Mouse (Mus musculus) erythroblast, embryonic 14.5 days (primary cell): ENCODE measurements around the gene Tnfaip3. TPM values are rescaled to one million over a fixed set of nuclear protein-coding genes. Genes with fewer than 3 reads are reported as not detected.

Experiments used
- H3K27me3 ChIP-seq: 2 replicates; pipeline ENCODE4 v1.6.1; 2012; ENCODE audit warnings: inconsistent platforms; ENCODE audit not compliant: control insufficient read depth
- H3K36me3 ChIP-seq: 2 replicates; pipeline ENCODE4 v1.6.1; 2012; ENCODE audit warnings: mild to moderate bottlenecking, inconsistent platforms; ENCODE audit not compliant: control insufficient read depth
- H3K4me1 ChIP-seq: 2 replicates; pipeline ENCODE4 v1.6.1; 2012; ENCODE audit warnings: inconsistent platforms; ENCODE audit not compliant: control insufficient read depth
- H3K4me3 ChIP-seq: replicated peaks from 2 replicates; pipeline ENCODE3; 2012; ENCODE audit warnings: moderate library complexity, mild to moderate bottlenecking, inconsistent platforms
- H3K9me3 ChIP-seq: 2 replicates; pipeline ENCODE4 v1.6.1; 2012; ENCODE audit warnings: low read length, inconsistent platforms, mixed read lengths; ENCODE audit not compliant: control insufficient read depth
- GATA1 ChIP-seq: IDR thresholded peaks from 2 replicates; pipeline ENCODE4 v1.6.1; 2012; ENCODE audit warnings: low read length, inconsistent platforms, mixed read lengths
- TAL1 ChIP-seq: IDR thresholded peaks from 3 replicates; pipeline ENCODE4 v1.6.1; 2012; ENCODE audit warnings: low read length, inconsistent platforms, mixed read lengths
- polyA plus RNA-seq: library from polyadenylated mRNA; stranded (reverse); fragments of >175 nt; gene quantifications from 2 replicates; pipeline ENCODE4 v1.2.3, GENCODE M21; 2012

Tnfaip3 gene
- polyA plus RNA-seq, 1 experiment: 0.15 TPM

DNA sequence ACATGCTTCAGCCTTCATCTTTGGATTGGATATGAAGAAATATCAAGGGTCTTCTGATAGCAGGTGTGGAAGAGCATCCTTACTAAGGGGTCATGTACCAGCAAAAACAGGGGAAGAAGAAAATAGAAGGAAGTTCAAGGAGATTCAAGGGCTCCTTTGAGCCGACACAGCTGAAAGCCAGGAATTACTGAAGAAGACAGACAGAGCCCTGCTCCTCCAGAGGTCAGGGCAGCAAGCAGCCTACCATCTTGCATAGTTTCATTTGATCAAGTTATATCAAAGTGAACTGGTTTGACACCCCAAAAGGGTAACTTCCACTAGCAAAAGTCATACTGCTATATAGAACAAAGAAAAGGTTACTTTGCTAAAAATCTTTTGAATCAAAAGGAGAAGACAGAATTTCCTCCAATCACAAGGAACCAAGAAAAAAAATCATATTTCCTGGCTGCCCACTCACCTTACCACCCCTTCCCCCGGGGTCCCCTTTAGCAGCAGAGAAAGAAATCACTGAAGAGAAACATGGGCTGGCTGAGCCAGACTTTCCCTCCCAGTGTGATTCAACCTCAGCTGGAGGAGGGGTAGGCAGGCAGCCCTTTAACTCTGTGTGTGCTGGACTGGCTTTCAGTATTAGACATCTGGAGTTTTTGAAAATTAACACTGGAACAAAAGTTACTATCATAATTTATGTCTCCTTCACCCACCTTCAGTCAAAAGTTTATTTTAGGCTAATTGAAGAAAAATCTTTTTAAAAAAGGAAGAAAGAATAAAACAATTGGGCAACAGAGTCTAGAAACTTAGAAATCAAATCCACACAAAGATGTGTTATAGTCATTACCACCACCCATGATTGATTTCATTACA, 28.2 kb downstream of the Tnfaip3 start:
- no peaks in the 10 kb centered on the region for H3K4me1 ChIP-seq
- H3K9me3 ChIP-seq: no peaks in the 10 kb centered on the region
- H3K36me3 ChIP-seq: no peaks in the 10 kb centered on the region
- H3K27me3 ChIP-seq: no peaks in the 10 kb centered on the region
- H3K4me3 ChIP-seq: no peak overlapping the region
- TF ChIP-seq TAL1 (no peak), GATA1 (no peak)

DNA sequence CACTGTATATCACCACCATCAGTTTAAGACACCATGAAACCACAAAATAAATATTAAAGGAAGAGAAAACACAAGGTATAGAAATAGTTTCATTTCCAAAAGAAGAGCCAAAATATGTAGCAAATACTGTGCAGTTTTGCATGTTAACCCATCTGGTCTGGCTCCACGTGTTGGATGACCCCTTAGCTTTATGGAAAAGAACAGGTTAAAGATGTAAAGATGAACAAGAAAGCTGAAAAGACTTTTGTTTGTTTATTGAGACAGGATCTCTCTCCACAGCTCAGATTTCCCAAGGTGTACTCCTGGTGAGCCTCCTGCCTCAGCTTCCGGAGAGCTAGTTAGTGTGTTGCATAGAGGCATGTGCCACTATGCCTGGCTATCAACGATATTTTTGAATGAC, 29.9 kb downstream of the Tnfaip3 start:
- Histone ChIP-seq H3K9me3 (no peaks in the 10 kb centered on the region), H3K27me3 (no peaks in the 10 kb centered on the region), H3K4me3 (no peak overlapping the region), H3K4me1 (no peaks in the 10 kb centered on the region), H3K36me3 (no peaks in the 10 kb centered on the region)
- TF ChIP-seq GATA1: no peak
- TF ChIP-seq TAL1: no peak

DNA sequence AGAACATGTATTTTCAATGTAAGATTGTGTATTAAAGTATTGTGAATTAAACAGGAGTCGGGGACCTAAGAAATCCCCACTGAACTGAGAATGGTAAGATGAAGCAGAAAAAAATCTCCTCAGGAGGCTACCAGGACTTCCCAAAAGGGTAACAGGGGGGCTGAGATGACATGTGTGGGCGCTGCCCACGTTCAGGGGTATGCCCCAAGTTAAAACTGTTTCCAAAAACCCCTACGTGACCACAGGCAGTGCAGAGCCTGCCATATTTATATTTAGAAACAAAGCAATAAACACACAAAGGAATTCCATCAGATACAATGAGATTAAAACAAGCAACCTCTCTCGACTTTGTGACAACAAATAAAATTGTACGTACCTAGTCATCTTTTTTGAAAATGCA, 31.9 kb downstream of the Tnfaip3 start:
- no peaks in the 10 kb centered on the region for H3K9me3 ChIP-seq
- no peaks in the 10 kb centered on the region for H3K36me3 ChIP-seq
- H3K27me3 ChIP-seq: no peaks in the 10 kb centered on the region
- H3K4me1 ChIP-seq: no peaks in the 10 kb centered on the region
- no peak overlapping the region for H3K4me3 ChIP-seq
- TF ChIP-seq GATA1 (no peak), TAL1 (no peak)

DNA sequence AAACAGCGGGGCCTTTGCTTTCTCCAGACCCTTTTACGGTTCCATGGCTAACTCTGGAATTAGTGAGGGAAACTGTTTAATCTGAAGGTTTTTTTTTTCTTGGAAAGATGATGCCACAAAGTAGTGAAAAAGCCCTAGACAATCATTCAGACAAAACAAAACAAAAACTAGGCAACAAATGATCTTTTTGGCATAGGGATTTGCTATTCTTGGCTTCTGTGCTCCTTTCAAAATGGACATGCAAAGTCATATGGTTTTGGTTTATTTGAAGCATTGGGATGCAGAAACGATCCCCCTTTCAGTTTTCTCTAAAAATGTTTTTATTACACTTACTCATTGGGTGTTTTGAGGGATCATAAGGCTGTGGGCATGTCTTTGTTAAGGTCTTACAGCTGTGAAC, 41.0 kb downstream of the Tnfaip3 start:
- no peaks in the 10 kb centered on the region for H3K27me3 ChIP-seq
- TF ChIP-seq TAL1 (no peak), GATA1 (no peak)

DNA sequence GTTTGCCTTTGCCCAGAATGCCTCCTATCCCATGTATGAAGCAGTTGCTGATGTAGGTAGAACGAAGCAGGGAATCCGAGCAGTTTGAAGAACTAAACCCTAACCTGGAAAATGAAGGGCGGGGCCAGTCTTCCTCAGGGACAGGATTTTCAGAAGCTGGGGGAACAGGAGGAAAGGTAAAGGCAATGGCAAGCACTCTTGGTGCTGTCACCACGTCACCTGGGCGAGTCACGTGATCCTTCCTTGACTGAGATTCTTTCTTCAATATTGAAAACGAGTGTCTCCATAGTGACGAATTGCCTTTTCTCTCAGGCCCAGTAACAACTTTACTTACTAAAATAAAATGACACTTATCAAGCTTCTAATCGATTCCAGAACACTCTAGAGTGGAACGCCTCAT, 48.6 kb downstream of the Tnfaip3 start:
- no peaks in the 10 kb centered on the region for H3K4me1 ChIP-seq
- H3K9me3 ChIP-seq: no peaks in the 10 kb centered on the region
- TF ChIP-seq GATA1: no peak
- TF ChIP-seq TAL1: no peak
- no peaks in the 10 kb centered on the region for H3K27me3 ChIP-seq
- H3K36me3 ChIP-seq: no peaks in the 10 kb centered on the region
- H3K4me3 ChIP-seq: no peak overlapping the region

More for the DNA sequence above, 41.0 kb downstream of the Tnfaip3 start:
- no peaks in the 10 kb centered on the region for H3K36me3 ChIP-seq
- no peak overlapping the region for H3K4me3 ChIP-seq
- peaks cover 2% of the 10 kb centered on the region; the same call in 1 of the 2 replicates for H3K9me3 ChIP-seq
- no peaks in the 10 kb centered on the region for H3K4me1 ChIP-seq

DNA sequence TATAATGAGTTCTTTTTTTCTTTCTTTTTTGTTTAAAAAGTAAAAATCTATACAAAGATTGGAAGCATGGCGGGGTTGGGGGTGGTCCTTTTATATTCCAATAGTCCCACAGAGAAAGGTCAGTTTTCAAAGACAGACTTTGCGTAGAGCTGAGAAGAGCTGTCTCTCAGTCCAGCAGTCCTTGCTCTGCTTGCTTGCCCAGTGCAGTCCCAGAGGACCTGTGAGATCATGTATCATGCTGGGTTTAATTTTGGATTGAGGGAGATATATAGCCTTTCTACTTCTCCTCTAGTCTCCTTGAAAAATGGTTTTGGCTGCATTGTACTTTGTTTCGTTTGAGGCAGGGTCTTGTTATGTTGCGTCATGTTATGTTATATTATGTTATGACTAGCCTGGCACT, 49.9 kb downstream of the Tnfaip3 start:
- H3K4me3 ChIP-seq: no peak overlapping the region

DNA sequence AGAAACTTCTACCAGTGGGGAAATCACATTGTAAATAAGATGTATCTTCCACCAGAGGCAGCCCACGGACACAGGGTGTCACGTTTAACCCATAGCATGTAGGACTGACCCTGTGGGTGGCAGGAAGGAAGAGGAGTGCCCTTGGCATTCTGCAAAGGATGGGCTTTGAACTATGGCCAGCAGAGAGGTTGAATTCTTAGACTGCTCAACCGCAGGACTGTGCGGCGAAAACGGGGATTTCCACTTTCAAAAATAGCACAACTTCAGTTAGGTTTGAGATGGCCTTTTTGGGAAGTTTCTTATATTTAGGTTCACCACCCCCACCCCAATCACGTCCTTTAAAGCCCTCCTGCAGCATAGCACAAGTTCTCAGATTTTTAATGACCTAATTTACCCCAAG, 50.6 kb downstream of the Tnfaip3 start:
- no peaks in the 10 kb centered on the region for H3K27me3 ChIP-seq
- no peaks in the 10 kb centered on the region for H3K36me3 ChIP-seq
- H3K9me3 ChIP-seq: no peaks in the 10 kb centered on the region
- H3K4me1 ChIP-seq: no peaks in the 10 kb centered on the region
- no peak overlapping the region for H3K4me3 ChIP-seq
- TF ChIP-seq GATA1 (no peak), TAL1 (no peak)

More for the DNA sequence above, 49.9 kb downstream of the Tnfaip3 start:
- H3K36me3 ChIP-seq: no peaks in the 10 kb centered on the region
- H3K27me3 ChIP-seq: no peaks in the 10 kb centered on the region
- H3K4me1 ChIP-seq: no peaks in the 10 kb centered on the region
- TF ChIP-seq TAL1 (no peak), GATA1 (no peak)
- no peaks in the 10 kb centered on the region for H3K9me3 ChIP-seq

DNA sequence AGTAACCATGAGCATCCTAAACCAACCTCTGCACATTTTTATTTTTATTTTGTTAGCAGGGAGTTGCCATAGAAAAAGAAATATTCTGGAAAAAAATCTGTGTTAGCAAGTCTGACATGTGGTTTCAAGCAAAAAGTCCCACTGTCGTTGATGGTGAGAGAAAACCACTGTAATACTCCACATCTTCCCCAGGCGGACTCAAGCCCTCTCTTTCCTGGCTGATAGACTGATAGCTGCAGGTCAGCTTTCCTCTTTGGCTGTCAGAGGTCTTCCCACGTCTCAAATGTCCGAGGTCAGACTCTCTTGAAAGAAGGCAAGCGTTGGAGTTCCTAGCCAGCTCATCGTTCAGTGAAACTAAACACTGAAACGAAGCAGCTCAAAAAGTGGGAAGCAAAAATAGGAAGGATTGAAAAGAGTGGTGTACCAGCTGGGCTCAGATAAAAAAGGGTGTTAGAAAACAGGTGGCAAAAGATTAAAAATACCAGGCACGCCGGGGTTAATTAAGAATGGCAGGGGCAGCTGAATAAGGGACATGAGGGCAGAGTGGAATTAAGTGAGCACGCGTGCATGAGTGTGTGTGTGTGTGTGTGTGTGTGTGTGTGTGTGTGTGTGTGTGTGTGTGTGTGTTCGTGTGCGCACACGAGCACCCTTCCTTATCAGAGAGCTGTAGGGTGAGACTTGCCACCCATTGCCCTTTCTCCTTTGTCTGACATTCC, 55.5 kb downstream of the Tnfaip3 start:
- Histone ChIP-seq H3K27me3 (no peaks in the 10 kb centered on the region), H3K4me3 (no peak overlapping the region), H3K36me3 (no peaks in the 10 kb centered on the region), H3K4me1 (no peaks in the 10 kb centered on the region), H3K9me3 (no peaks in the 10 kb centered on the region)
- TF ChIP-seq TAL1 (no peak), GATA1 (no peak)

DNA sequence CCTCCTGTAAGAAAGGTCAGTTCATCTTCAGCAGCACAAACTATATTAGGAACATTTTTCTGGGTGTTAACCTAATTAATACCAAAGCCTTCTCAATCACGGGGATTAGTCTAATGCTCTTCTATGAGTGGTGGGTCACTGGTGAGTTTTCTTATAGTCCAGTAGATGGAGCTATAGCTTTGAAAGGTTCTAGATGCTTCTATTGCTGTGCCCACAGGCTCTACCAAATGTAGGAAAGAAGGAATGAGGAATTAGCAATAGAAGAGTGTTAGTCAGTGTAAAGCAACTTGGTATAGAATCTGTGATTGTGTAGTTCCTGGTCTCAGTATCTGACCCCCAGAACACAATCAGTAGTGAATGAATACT, 61.8 kb downstream of the Tnfaip3 start:
- Histone ChIP-seq H3K4me3 (no peak overlapping the region), H3K9me3 (no peaks in the 10 kb centered on the region), H3K27me3 (no peaks in the 10 kb centered on the region), H3K4me1 (no peaks in the 10 kb centered on the region), H3K36me3 (no peaks in the 10 kb centered on the region)
- no peak for TF ChIP-seq GATA1
- no peak for TF ChIP-seq TAL1
